Mouse (Mus musculus) CD8-positive naive resting alpha-beta T cell, adult 2 months (primary cell): Measurements from ENCODE around the gene Kbtbd4.

Source experiments
- DNase-seq, 2 experiments: peaks; one replicate each; pipeline ENCODE4 v3.0.0; 2022; ENCODE audit warnings: low read depth in 2 of 2, low spot score in 2 of 2

Gene Kbtbd4

GRCm38 (mm10) chr2:90953461-90953860 is 48.9 kb downstream of the Kbtbd4 start:
- no peak for DNase-seq

- no peak for DNase-seq
Measured at GRCm38 (mm10) chr2:90956053-90956452, 51.5 kb downstream of the Kbtbd4 start.

- DNase-seq = no peak
Measured at GRCm38 (mm10) chr2:90958856-90959255, 54.3 kb downstream of the Kbtbd4 start.

GRCm38 (mm10) chr2:90960012-90960411 is 55.5 kb downstream of the Kbtbd4 start:
- DNase-seq = no peak
